Mouse (Mus musculus) heart, embryonic 10.5 days (tissue): ENCODE results near the gene Plch1. TPM values are rescaled to one million over a fixed set of nuclear protein-coding genes. Genes with fewer than 3 reads are reported as not detected.

Experiments used
- DNase-seq: peaks from one replicate; pipeline ENCODE4 v3.0.0-alpha.2; 2017; ENCODE audit warnings: low spot score
- H3K27ac ChIP-seq: fragments of 300-500 bp; sonication (generic); 2 replicates; pipeline ENCODE4 v1.5.1; 2016; ENCODE audit warnings: mild to moderate bottlenecking
- H3K27me3 ChIP-seq: fragments of 300-500 bp; sonication (generic); 2 replicates; pipeline ENCODE4 v1.6.1; 2016; ENCODE audit warnings: mild to moderate bottlenecking; ENCODE audit not compliant: poor library complexity, insufficient read depth, severe bottlenecking
- H3K36me3 ChIP-seq: fragments of 300-500 bp; sonication (generic); 2 replicates; pipeline ENCODE4 v1.6.1; 2016; ENCODE audit warnings: mild to moderate bottlenecking, moderate library complexity
- H3K4me1 ChIP-seq: fragments of 300-500 bp; sonication (generic); 2 replicates; pipeline ENCODE4 v1.6.1; 2016; ENCODE audit warnings: mild to moderate bottlenecking
- H3K4me3 ChIP-seq: fragments of 300-500 bp; sonication (generic); 2 replicates; pipeline ENCODE4 v1.5.1; 2016; ENCODE audit warnings: mild to moderate bottlenecking, moderate library complexity
- H3K9me3 ChIP-seq: fragments of 300-500 bp; sonication (generic); 2 replicates; pipeline ENCODE4 v1.6.1; 2016; ENCODE audit warnings: mild to moderate bottlenecking, moderate library complexity
- WGBS: fragments of 180-500 bp; shearing (Covaris S2); methylation state at CpG from one replicate; pipeline ENCODE4 v1.1.7; 2016; 5-methylcytosine and 5-hydroxymethylcytosine counted together
- polyA plus RNA-seq: library from polyadenylated mRNA; unstranded; fragments of >200 nt; fragmentation: Nextera tagmentation; extraction: Ambion mirVana; gene quantifications from 2 replicates; pipeline ENCODE4 v1.2.1, GENCODE M21; 2016

Gene Plch1
- polyA plus RNA-seq, 1 experiment from 2014 or later = 2.0 TPM

- DNase-seq = no peak
- whole genome bisulfite sequencing = 73% methylated on average over 4 of the region's 4 CpGs
- Histone ChIP-seq H3K27me3 (no peaks in the 10 kb centered on the region), H3K36me3 (no peaks in the 10 kb centered on the region), H3K4me3 (no peak overlapping the region), H3K9me3 (no peaks in the 10 kb centered on the region), H3K27ac (no peak overlapping the region), H3K4me1 (no peaks in the 10 kb centered on the region)
Measured at GRCm38 (mm10) chr3:63844141-63844540, 55.1 kb downstream of the Plch1 start.

GRCm38 (mm10) chr3:63842436-63842835 lies 56.8 kb downstream of the Plch1 start:
- 56% methylated on average over 4 of the region's 4 CpGs for WGBS
- no peaks in the 10 kb centered on the region for H3K27me3 ChIP-seq
- no peak overlapping the region for H3K27ac ChIP-seq
- H3K36me3 ChIP-seq = no peaks in the 10 kb centered on the region
- no peak overlapping the region for H3K4me3 ChIP-seq
- no peaks in the 10 kb centered on the region for H3K4me1 ChIP-seq
- no peaks in the 10 kb centered on the region for H3K9me3 ChIP-seq
- no peak for DNase-seq

- Histone ChIP-seq H3K27ac (no peak overlapping the region), H3K27me3 (no peaks in the 10 kb centered on the region), H3K9me3 (no peaks in the 10 kb centered on the region), H3K4me3 (no peak overlapping the region), H3K4me1 (no peaks in the 10 kb centered on the region), H3K36me3 (no peaks in the 10 kb centered on the region)
- DNase-seq = no peak
Measured at GRCm38 (mm10) chr3:63837750-63838149, 61.5 kb downstream of the Plch1 start.

GRCm38 (mm10) chr3:63836937-63837632 lies 62.2 kb downstream of the Plch1 start:
- no peaks in the 10 kb centered on the region for H3K27me3 ChIP-seq
- no peaks in the 10 kb centered on the region for H3K36me3 ChIP-seq
- no peak for DNase-seq
- H3K4me3 ChIP-seq = no peak overlapping the region
- H3K27ac ChIP-seq = no peak overlapping the region
- 90% methylated on average over 8 of the region's 8 CpGs for WGBS
- H3K4me1 ChIP-seq = no peaks in the 10 kb centered on the region
- no peaks in the 10 kb centered on the region for H3K9me3 ChIP-seq

GRCm38 (mm10) chr3:63835816-63836215 lies 63.5 kb downstream of the Plch1 start:
- no peaks in the 10 kb centered on the region for H3K4me1 ChIP-seq
- no peak overlapping the region for H3K27ac ChIP-seq
- no peaks in the 10 kb centered on the region for H3K36me3 ChIP-seq
- no peaks in the 10 kb centered on the region for H3K9me3 ChIP-seq
- DNase-seq = no peak
- no peaks in the 10 kb centered on the region for H3K27me3 ChIP-seq
- H3K4me3 ChIP-seq = no peak overlapping the region

GRCm38 (mm10) chr3:63823874-63824400 lies 75.3 kb downstream of the Plch1 start:
- 28% methylated on average over 1 of the region's 1 CpGs for WGBS
- Histone ChIP-seq H3K27ac (no peak overlapping the region), H3K4me1 (no peaks in the 10 kb centered on the region), H3K4me3 (no peak overlapping the region), H3K9me3 (no peaks in the 10 kb centered on the region), H3K36me3 (no peaks in the 10 kb centered on the region), H3K27me3 (no peaks in the 10 kb centered on the region)
- DNase-seq = no peak

- no peaks in the 10 kb centered on the region for H3K4me1 ChIP-seq
- H3K27ac ChIP-seq = no peak overlapping the region
- no peaks in the 10 kb centered on the region for H3K9me3 ChIP-seq
- no peak for DNase-seq
- no peak overlapping the region for H3K4me3 ChIP-seq
- no peaks in the 10 kb centered on the region for H3K36me3 ChIP-seq
- no peaks in the 10 kb centered on the region for H3K27me3 ChIP-seq
Measured at GRCm38 (mm10) chr3:63822631-63823030, 76.6 kb downstream of the Plch1 start.

- Histone ChIP-seq H3K36me3 (no peaks in the 10 kb centered on the region), H3K27me3 (no peaks in the 10 kb centered on the region), H3K27ac (no peak overlapping the region), H3K4me3 (no peak overlapping the region), H3K4me1 (no peaks in the 10 kb centered on the region), H3K9me3 (no peaks in the 10 kb centered on the region)
- WGBS = 83% methylated on average over 3 of the region's 3 CpGs
- DNase-seq = no peak
Measured at GRCm38 (mm10) chr3:63815131-63815530, 84.1 kb downstream of the Plch1 start.

GRCm38 (mm10) chr3:63814203-63814602 lies 85.1 kb downstream of the Plch1 start:
- DNase-seq = no peak
- Histone ChIP-seq H3K36me3 (no peaks in the 10 kb centered on the region), H3K27me3 (no peaks in the 10 kb centered on the region), H3K4me1 (no peaks in the 10 kb centered on the region), H3K4me3 (no peak overlapping the region), H3K27ac (no peak overlapping the region), H3K9me3 (no peaks in the 10 kb centered on the region)
- WGBS = 90% methylated on average over 1 of the region's 1 CpGs

GRCm38 (mm10) chr3:63806906-63807305 lies 92.4 kb downstream of the Plch1 start:
- Histone ChIP-seq H3K4me3 (no peak overlapping the region), H3K36me3 (no peaks in the 10 kb centered on the region), H3K9me3 (no peaks in the 10 kb centered on the region), H3K27ac (no peak overlapping the region), H3K4me1 (no peaks in the 10 kb centered on the region), H3K27me3 (no peaks in the 10 kb centered on the region)
- WGBS = 63% methylated on average over 1 of the region's 1 CpGs
- no peak for DNase-seq

GRCm38 (mm10) chr3:63805496-63805895 lies 93.8 kb downstream of the Plch1 start:
- no peaks in the 10 kb centered on the region for H3K4me1 ChIP-seq

GRCm38 (mm10) chr3:63800685-63801084 lies 98.6 kb downstream of the Plch1 start:
- Histone ChIP-seq H3K4me3 (no peak overlapping the region), H3K27me3 (no peaks in the 10 kb centered on the region), H3K9me3 (no peaks in the 10 kb centered on the region), H3K27ac (no peak overlapping the region), H3K36me3 (no peaks in the 10 kb centered on the region), H3K4me1 (no peaks in the 10 kb centered on the region)
- WGBS = 44% methylated on average over 5 of the region's 5 CpGs
- no peak for DNase-seq

More at GRCm38 (mm10) chr3:63805496-63805895, 93.8 kb downstream of the Plch1 start:
- no peaks in the 10 kb centered on the region for H3K9me3 ChIP-seq
- no peak for DNase-seq
- H3K4me3 ChIP-seq = no peak overlapping the region
- 75% methylated on average over 2 of the region's 2 CpGs for WGBS
- H3K27ac ChIP-seq = no peak overlapping the region
- no peaks in the 10 kb centered on the region for H3K27me3 ChIP-seq
- no peaks in the 10 kb centered on the region for H3K36me3 ChIP-seq

GRCm38 (mm10) chr3:63786805-63787365 lies 112.4 kb downstream of the Plch1 start:
- Histone ChIP-seq H3K4me1 (no peaks in the 10 kb centered on the region), H3K9me3 (no peaks in the 10 kb centered on the region), H3K4me3 (no peak overlapping the region), H3K27ac (no peak overlapping the region), H3K36me3 (no peaks in the 10 kb centered on the region), H3K27me3 (no peaks in the 10 kb centered on the region)
- DNase-seq = no peak
- 55% methylated on average over 5 of the region's 5 CpGs for WGBS
